Mouse (Mus musculus): Measurements from ENCODE around the gene Gm43552.
"Not testable (repeated sequence)": the region's sequence is repeated elsewhere in the genome, so short reads cannot be mapped to it uniquely, and the experiment has no call there.

Gm43552 gene

DNA sequence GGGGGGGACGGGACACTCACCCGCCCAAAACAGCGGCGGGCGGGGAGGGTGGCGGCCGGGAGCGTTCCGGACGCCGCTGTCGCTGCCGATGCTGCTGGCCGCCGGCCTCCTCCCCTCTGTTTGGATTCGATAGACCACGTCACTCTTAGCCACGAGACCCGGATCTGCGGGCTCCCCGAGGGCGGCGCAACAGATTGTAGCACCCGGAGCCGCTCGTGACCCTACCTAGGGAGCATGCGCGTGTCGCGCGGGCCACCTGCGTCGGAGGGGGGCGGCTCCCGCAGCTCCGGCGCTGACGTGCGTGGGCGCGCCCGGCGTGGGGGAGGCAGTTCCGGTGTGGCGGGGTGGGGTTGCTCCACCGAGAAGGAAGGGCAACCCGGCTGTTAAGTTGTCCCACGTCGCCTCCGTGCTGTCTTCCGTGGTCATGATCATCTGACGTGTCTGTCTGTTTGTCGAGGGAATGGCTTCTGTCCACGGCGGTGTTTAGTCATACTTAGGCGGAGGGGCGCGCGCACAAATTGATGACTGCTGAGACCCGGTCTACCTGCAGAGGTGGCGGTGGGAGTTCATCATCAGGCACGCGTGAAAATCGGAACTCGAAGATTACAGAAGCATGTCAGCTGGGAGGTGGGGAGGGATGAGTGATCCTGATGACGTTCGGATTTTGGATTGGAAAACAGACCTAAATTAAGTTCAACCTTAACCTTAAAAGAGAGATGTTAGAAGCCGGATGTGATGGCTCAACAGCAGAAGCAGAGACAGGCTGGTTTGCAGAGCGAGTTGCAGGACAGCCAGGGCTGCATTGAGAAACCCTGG is at the start of gene Gm43552:
TSS of gene Gm43552 (minus strand) at position 118 of the 816 bp plus-strand sequence.
- peak; percentile 98 for DNase-seq

DNA sequence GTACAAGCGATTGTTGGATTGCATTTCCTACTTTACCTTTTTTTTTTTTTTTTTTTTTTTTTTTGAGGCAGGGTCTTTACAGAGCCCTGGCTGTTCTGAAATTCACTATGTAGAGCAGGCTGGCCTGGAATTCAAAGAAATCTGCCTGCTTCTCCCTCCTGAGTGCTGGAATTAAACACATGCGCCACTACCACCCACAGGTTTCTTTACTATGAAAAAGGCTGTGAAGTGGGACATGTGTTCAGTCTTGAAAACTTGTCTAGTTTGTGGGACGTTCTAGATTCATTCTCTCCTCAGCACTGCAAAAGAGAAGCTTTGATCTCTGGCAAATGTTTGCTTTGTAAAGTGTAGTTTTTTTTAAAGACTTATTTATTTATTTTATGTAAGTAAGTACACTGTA is 49.3 kb upstream of the Gm43552 start:
- no peak for DNase-seq

- no peak for DNase-seq
Measured at GRCm38 (mm10) chr5:65539786-65540185, 47.2 kb upstream of the Gm43552 start.

GRCm38 (mm10) chr5:65538829-65539228 is 46.2 kb upstream of the Gm43552 start:
- DNase-seq: no peak

DNA sequence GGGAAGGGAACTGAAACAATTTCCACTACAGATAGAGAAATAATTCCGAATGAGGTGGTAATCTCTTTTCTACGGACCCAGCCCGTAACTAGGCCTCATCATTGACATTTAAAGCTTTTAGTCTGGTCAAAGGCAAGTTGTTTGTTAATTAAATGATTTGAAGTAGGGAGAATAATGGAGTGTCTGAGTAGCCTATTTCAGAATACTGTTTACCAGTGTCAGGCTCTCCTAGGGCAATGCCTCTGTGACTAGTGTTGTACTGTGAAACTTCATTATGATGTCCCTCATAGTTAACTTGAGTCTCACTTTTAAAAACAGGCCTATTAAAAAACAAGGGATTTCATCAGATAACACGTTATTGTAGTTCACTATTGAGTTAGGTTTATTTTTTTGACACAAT is 45.5 kb upstream of the Gm43552 start:
- DNase-seq: no peak

GRCm38 (mm10) chr5:65537420-65538071 is 44.9 kb upstream of the Gm43552 start:
- DNase-seq: no peak

DNA sequence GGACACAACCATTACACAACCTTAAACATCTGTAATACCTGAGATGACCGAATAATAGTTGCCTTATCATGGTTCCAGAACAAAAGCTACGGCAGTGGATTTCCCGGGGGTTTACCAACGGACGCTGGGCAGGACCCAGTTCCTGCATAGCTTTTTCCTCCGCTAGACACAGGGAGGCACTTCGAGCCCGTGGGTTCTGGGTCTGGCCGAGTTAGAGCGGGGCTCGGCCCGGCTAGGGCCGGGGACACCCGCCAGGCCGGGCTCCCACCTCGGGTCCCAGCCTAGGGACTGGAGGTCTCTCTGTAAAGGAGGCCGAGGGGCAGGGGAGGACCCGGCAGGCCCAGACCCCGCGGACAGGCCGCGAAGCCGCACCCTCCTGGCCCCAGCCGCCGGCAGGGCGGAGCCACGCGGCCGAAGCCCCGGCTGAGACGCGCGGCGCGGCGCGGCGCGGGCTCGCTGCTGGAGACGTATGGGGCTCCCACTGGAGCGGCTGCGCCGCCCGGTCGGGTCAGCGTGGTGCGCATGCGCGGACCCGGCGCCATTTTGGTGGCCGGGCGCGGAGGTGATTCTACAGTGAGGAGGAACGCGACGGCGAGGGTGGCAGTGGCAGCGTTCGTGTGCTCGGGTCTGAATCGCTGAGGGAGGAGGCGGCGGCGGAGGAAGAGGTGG is 44.3 kb upstream of the Gm43552 start, which contains the start of the genes Smim14 and Ube2k:
TSS of gene Smim14 (minus strand) at position 434 of the 669 bp plus-strand sequence.
TSS of gene Ube2k (plus strand) at position 483 of the 669 bp plus-strand sequence.
- peak; percentile 95 for DNase-seq

- DNase-seq: not testable (repeated sequence)
Measured at GRCm38 (mm10) chr5:65536068-65536465, 43.4 kb upstream of the Gm43552 start.

GRCm38 (mm10) chr5:65535457-65536067 is 42.9 kb upstream of the Gm43552 start:
- DNase-seq: no peak

DNA sequence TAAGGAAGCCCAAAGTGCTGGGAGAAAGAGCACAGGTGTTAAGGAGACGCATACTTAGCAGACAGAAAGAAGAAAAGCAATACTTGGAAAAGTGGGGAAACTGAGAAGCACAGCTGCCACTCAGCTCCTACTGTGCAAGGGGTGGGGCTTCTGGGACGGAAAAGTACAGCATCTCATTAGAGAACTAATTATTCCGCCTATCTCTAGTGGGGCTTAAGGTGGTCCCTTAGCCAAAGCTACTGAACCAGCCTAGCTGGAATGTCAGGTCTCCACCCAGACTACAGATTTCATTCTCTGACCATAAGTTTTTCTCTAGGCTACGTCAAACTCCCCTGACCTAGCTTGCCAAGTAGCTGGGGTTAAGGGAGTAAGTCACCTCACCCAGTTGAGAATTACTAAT is 41.9 kb upstream of the Gm43552 start:
- DNase-seq: no peak

GRCm38 (mm10) chr5:65531283-65531682 is 38.6 kb upstream of the Gm43552 start:
- DNase-seq: no peak

- DNase-seq: no peak
Measured at GRCm38 (mm10) chr5:65525674-65526443, 33.2 kb upstream of the Gm43552 start.

- no peak for DNase-seq
Measured at GRCm38 (mm10) chr5:65524831-65525230, 32.2 kb upstream of the Gm43552 start.

GRCm38 (mm10) chr5:65521803-65522202 is 29.2 kb upstream of the Gm43552 start:
- no peak for DNase-seq

GRCm38 (mm10) chr5:65514635-65515278 is 22.1 kb upstream of the Gm43552 start:
- DNase-seq: no peak

- DNase-seq: no peak
Measured at GRCm38 (mm10) chr5:65513506-65513905, 20.9 kb upstream of the Gm43552 start.

DNA sequence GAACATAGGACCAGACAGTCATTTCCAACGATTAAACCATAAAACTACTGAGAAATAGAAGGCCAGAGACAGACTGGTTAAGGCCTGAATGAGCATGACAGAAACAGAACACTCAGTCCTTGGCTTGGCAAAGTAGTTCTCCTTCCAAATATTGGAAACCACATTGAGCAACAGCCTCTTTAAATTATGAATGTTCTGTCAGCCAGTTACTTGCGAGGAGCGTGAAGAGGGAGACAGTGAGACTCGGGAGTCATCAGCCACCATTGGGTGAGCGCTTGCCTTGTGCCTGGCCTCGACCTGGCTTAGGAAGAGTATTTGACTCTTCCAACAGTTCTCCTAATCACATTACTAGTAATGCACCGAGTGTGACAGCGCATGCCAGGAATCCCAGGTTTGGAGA is 15.8 kb upstream of the Gm43552 start:
- DNase-seq: no peak

GRCm38 (mm10) chr5:65505786-65506185 is 13.2 kb upstream of the Gm43552 start:
- DNase-seq: no peak

- DNase-seq: no peak
Measured at GRCm38 (mm10) chr5:65501407-65501806, 8.8 kb upstream of the Gm43552 start.

GRCm38 (mm10) chr5:65500231-65500630 is 7.6 kb upstream of the Gm43552 start:
- DNase-seq: no peak

Measured in right cerebral cortex, postnatal 25 days (tissue).